Mouse (Mus musculus) olfactory bulb, adult 2 months (tissue): ENCODE measurements around the gene Mical3. TPM values are rescaled to one million over a fixed set of nuclear protein-coding genes. Genes with fewer than 3 reads are reported as not detected.
"Not testable (repeated sequence)": the region's sequence is repeated elsewhere in the genome, so short reads cannot be mapped to it uniquely, and the experiment has no call there.

ENCODE experiments used
- H3K27ac ChIP-seq: fragments of 200-500 bp; 2 replicates; pipeline ENCODE4 v1.5.1; 2012; ENCODE audit warnings: low read depth, low read length; ENCODE audit not compliant: insufficient read depth
- H3K4me1 ChIP-seq: fragments of 200-500 bp; 2 replicates; pipeline ENCODE4 v1.6.1; 2012; ENCODE audit warnings: low read length; ENCODE audit not compliant: control insufficient read depth, insufficient read depth
- H3K4me3 ChIP-seq: fragments of 200-500 bp; 2 replicates; pipeline ENCODE4 v1.5.1; 2012; ENCODE audit warnings: mild to moderate bottlenecking, low read depth, low read length, moderate library complexity; ENCODE audit not compliant: insufficient read depth
- CTCF ChIP-seq: fragments of 200-500 bp; IDR thresholded peaks from 2 replicates; pipeline ENCODE4 v1.5.1; 2012; ENCODE audit warnings: low read depth, mild to moderate bottlenecking, low read length, moderate library complexity; ENCODE audit not compliant: insufficient read depth
- POLR2A ChIP-seq: fragments of 200-500 bp; IDR thresholded peaks from 2 replicates; pipeline ENCODE4 v1.6.1; 2012; ENCODE audit warnings: mild to moderate bottlenecking, low read depth, low read length, moderate library complexity; ENCODE audit not compliant: insufficient read depth
- WGBS: fragments of 180-500 bp; shearing (Covaris S2); methylation state at CpG from one replicate; pipeline ENCODE4 v1.1.7; 2018; 5-methylcytosine and 5-hydroxymethylcytosine counted together
- polyA plus RNA-seq: library from polyadenylated mRNA; stranded (reverse); fragments of >200 nt; gene quantifications from 2 replicates; pipeline ENCODE4 v1.2.4, GENCODE M21; 2012; ENCODE audit warnings: low replicate concordance; ENCODE audit not compliant: missing spikeins, insufficient read depth, insufficient read length

Gene Mical3
- polyA plus RNA-seq, 1 experiment, result 277 TPM

GRCm38 (mm10) chr6:120911213-120912007, 219.4 kb downstream of the Mical3 start:
- no peak for TF ChIP-seq POLR2A
- no peak for TF ChIP-seq CTCF
- no peak overlapping the region for H3K27ac ChIP-seq
- WGBS, result 76% methylated on average over 13 of the region's 13 CpGs
- H3K4me1 ChIP-seq, result peaks cover 13% of the 10 kb centered on the region
- H3K4me3 ChIP-seq, result no peak overlapping the region

GRCm38 (mm10) chr6:120909501-120909900, 221.3 kb downstream of the Mical3 start:
- Histone ChIP-seq H3K27ac (no peak overlapping the region), H3K4me3 (no peak overlapping the region), H3K4me1 (no peaks in the 10 kb centered on the region)
- WGBS, result 81% methylated on average over 3 of the region's 3 CpGs
- no peak for TF ChIP-seq POLR2A
- TF ChIP-seq CTCF, result no peak

GRCm38 (mm10) chr6:120907876-120908597, 222.8 kb downstream of the Mical3 start:
- H3K4me1 ChIP-seq, H3K27ac ChIP-seq, H3K4me3 ChIP-seq: not testable (repeated sequence)
- 86% methylated on average over 10 of the region's 10 CpGs for WGBS

- TF ChIP-seq POLR2A (no peak), CTCF (no peak)
- Histone ChIP-seq H3K4me3 (no peak overlapping the region), H3K27ac (no peak overlapping the region), H3K4me1 (no peaks in the 10 kb centered on the region)
- 88% methylated on average over 6 of the region's 6 CpGs for WGBS
These were observed 224.3 kb downstream of the Mical3 start for GRCm38 (mm10) chr6:120906521-120906920.

- H3K4me3 ChIP-seq, result no peak overlapping the region
- TF ChIP-seq POLR2A (no peak), CTCF (no peak)
- no peak overlapping the region for H3K27ac ChIP-seq
- no peaks in the 10 kb centered on the region for H3K4me1 ChIP-seq
- WGBS, result 69% methylated on average over 5 of the region's 5 CpGs
These were observed 225.7 kb downstream of the Mical3 start for GRCm38 (mm10) chr6:120905111-120905510.

GRCm38 (mm10) chr6:120903961-120904360, 226.8 kb downstream of the Mical3 start:
- no peak overlapping the region for H3K4me3 ChIP-seq
- H3K4me1 ChIP-seq, result no peaks in the 10 kb centered on the region
- no peak overlapping the region for H3K27ac ChIP-seq
- WGBS, result 92% methylated on average over 11 of the region's 11 CpGs
- TF ChIP-seq POLR2A, result no peak
- no peak for TF ChIP-seq CTCF

GRCm38 (mm10) chr6:120903450-120903912, 227.3 kb downstream of the Mical3 start:
- no peak for TF ChIP-seq CTCF
- no peak for TF ChIP-seq POLR2A
- Histone ChIP-seq H3K4me3 (no peak overlapping the region), H3K4me1 (no peaks in the 10 kb centered on the region), H3K27ac (no peak overlapping the region)
- 60% methylated on average over 5 of the region's 5 CpGs for WGBS

GRCm38 (mm10) chr6:120901776-120902645, 228.8 kb downstream of the Mical3 start:
- 88% methylated on average over 14 of the region's 14 CpGs for WGBS
- H3K27ac ChIP-seq, result no peak overlapping the region
- H3K4me3 ChIP-seq, result no peak overlapping the region
- H3K4me1 ChIP-seq, result no peaks in the 10 kb centered on the region
- no peak for TF ChIP-seq CTCF
- no peak for TF ChIP-seq POLR2A
